Mouse (Mus musculus) gastrocnemius, postnatal 25 days (tissue): ENCODE results near the gene Derl3. TPM values are rescaled to one million over a fixed set of nuclear protein-coding genes. Genes with fewer than 3 reads are reported as not detected.
"Not testable (repeated sequence)": the region's sequence is repeated elsewhere in the genome, so short reads cannot be mapped to it uniquely, and the experiment has no call there.

ENCODE experiments used
- DNase-seq: peaks from one replicate; pipeline ENCODE4 v3.0.0; 2022
- total RNA-seq, 2 experiments: library from RNA; stranded (reverse); gene quantifications; 1 replicate in 1 of 2; 2 replicates in 1 of 2; pipeline ENCODE4 v1.2.3; 2021

The Derl3 gene
- total RNA-seq, 2 experiments from 2014 or later = not detected

DNA sequence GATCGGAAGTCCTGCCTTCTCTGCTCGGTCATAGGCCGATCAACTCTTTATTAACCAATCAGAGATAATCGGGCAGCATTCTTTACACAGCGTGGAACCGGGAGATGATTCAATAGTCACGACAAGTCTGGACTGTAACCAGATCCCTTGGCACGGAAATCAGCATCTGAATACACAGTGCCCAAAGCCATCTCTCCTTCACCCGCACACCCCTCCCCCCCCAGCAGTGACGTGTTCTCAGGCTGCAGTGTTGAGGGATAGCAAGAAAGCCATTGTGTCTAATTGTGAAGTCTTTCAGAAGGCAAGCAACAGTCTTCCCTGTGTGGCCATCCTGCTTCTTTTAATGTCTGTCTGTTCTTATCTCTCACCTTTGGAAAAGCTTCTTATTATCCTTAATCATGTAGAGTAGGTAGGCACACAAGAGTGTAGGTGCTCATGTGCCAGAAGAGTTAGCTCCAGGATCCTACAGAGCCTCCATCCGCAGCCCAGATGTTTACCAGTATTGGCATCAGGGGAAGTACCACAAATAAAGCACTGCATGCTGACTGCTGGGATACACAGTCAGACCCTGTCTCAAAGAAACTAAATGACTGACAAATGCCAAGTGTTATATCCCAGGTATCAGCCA lies 20.2 kb upstream of the Derl3 start:
- DNase-seq = peak; percentile 70

DNA sequence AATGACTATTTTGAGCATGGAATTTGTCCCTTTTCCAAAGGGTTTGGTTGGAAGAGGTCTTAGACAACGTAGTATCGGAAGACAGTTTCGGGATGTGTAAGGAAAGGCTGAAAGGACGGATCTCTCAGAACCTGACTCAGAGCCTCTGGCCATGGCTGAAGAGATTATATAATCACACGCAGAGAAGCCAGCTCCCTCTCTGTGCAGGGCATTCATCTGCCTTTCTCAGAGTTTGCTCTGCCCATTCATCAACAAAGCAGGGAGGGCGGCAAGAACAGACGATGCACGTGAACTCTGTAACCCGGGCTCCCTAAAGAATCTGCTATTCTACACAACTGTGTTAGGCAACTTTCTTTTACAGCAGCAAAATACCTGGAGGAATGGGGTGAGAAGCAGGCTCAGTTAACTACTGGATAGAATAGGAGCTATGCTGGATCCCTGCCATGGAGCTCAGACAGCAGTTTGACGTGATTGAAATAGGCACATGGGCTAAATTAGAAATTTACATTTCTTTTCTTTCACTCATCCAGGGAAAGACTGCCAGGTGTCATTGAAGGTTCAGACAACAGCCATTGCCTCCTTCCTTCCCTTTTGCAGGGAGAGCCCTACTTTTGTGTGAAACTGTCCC lies 19.6 kb upstream of the Derl3 start:
- DNase-seq = no peak

DNA sequence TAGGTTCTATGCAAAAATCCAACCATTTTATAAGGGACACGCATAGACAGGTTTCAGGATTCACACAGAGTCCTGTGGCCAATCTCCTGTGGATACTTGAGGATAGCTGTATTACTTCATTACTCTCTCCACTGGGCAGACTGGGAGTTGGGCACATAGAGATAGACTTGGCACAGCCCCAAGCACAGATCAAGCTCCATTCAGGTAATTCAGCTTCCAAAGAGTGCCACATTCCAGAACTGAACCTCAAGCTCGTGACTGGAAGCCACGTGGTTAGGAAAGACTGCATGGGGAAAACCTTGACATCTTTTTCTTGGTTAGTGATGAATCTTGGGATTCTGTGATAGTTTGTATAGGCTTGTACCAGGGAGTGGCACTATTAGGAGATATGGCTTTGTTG lies 14.4 kb upstream of the Derl3 start:
- DNase-seq = no peak

DNA sequence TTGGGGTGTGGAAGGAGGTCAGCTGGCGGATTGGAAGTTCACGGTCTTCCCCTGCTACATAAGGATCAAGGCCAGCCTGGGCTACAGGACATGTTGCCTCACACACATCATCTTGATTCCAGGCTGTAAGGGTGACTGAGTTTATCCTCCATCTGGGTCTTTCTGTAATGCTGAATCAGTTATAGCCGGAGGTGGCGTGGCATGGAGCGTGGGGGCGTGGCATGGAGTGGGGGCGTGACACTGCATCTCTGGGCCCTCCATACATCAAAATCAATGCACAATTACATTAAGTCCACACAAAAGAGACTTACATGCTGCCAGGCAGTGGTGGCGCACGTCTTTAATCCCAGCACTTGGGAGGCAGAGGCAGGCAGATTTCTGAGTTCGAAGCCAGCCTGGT lies 12.9 kb upstream of the Derl3 start:
- DNase-seq = no peak

DNA sequence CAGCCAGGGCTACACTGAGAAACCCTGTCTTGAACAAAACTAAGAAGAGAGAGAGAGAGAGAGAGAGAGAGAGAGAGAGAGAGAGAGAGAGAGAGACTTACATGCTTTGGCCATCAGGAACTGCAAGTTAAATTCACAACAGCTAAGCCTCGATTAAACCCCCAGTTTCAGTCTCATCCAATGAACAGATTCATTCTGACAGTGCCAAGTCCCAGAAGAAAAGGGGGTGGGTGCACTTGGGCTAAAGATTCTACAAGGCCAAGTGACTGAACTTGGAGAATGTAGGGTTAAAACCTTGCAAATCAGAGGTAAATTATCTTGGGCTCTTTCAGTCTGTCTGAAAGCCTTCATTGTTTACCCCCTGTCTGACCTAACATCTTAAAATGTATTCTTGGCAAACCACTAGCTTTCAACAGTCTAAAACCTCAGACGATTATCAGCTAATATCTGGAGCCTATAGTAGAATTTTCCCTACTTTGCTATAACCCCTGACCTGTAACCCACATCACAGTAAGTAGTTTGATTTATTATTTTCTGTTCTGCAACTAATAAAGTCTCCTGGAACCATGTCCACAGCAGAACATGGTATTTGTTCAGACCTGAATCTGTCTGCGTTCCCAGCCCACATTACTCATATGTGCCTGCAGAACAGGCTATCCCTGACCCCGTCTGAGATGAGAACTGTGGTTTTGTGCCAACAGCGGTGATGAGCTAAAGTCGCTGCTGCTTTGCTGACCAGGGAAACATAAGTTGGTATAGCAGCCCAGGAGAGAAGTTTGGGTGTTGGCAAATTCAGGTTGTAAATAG lies 12.2 kb upstream of the Derl3 start:
- DNase-seq = no peak

DNA sequence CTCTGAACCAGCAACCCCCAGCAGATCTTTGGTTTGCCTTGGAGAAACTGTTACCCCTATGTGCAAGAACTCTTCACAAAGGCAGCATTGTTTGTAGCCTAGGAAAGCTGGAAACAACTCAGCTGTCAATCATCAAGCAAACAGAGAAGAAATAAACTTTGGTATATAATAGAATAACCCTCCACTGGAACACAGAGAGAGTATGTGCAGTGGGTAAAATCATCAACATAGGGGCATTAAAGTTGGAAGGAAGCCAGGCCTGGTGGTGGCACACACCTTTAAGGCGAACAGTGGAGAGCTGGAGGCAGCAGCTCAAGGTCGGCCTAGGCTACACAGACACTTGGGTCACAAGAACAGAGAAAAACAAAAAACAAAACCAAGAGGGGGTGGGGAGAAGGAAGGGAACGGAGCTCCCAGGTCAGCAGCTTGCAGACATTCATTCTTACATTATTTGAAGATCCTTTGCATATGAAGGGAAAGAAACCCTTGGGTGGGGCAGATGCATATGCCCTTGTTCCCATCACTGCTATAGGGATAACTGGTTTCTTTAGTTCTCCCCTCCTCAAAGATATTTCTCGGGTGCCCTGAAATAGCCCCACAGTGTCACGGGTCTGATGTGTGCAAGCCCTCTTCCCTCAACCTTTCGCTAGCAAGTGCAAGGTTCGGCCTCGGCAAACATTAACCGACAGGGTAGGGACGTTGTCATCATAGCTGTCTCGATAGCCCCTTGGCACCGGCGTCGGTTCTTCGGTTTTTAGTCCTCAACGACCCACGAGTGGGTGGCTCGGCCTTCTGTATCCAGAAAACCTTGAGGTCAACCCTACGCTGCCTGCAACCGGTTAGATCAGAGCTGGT lies 11.4 kb upstream of the Derl3 start:
- no peak for DNase-seq

DNA sequence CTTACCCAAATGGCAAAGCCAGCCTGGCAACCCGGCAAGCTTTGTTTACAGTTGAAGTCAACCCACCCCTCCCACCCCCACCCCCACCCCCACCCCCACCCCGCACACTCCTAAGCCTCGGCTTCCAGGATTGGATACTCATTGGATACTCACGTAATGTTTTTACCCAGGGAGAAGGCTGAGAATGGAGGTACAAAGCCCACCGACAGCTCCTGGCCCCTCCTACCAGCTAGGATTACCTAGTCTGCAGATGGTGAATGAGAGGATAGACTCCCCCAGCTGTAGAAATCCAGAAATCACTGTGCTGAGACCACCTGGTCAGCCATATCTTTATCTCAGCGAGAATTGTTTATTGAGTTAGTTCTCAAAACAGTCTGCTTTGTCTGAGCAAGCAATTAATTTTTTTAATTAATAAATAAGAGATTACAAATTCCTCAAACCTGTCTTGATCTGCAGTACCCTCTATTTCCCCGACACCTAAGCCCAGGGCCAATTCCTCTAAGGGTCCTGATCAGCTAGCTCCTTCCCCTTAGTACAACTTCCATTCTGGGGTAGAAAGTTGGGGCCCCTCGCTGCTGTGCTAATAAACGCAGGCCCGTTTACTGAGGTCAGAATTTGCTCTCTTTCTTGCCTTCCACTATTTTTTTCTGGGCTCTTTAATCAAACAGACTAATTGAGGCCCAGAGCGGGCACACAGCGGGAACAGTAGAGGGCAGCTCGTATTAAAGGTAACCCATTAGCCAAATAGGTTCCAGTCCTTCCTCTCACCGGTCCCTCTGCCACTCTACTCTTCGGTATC lies 10.6 kb upstream of the Derl3 start:
- no peak for DNase-seq

DNA sequence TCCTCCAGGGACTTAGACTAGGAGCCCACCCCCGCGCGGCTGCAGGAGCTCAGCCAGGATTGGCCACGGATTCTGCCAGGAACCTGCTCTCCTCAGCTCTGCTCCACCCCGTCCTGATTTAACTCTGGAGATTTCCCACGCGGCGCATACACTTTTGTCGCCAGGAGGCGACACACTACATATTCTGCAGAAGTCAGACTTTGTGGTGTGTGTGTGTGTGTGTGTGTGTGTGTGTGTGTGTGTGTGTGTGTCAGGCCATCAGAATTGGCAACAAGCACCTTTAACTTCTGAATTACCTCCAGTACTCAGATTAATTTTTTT lies 10.0 kb upstream of the Derl3 start:
- DNase-seq = peak; percentile 69

DNA sequence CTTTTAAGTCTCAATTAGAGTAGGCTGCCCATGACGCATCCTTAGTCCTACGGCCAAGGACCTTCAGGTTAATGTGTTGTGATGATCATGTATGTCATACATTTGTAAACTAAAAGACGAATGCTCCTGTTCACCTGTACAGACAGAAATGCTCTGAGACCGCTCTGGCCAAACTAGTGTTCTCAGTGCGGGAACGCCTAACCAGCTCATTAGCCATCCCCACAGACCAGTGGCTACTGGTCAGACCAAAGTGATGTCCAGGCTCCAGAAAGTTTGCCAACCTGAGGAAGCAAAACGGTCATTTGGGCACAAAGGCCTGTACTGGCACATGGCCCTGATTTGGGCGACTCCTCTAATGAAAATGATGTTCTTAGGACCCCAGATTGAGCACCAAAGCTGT lies 8.5 kb upstream of the Derl3 start:
- DNase-seq = no peak

DNA sequence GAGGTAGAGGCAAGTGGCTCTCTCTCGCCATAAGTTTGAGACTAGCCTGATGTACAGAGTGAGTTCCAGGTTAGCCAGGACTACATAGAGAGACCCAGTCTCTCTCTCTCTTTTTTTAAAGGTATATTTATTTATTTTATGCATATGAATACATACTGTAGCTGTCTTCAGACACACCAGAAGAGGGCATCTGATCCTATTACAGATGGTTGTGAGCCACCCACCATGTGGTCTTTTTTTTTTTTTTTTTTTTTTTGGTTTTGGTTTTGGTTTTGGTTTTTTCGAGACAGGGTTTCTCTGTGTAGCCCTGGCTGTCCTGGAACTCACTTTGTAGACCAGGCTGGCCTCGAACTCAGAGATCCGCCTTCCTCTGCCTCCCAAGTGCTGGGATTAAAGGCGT lies 5.7 kb upstream of the Derl3 start:
- DNase-seq = not testable (repeated sequence)

DNA sequence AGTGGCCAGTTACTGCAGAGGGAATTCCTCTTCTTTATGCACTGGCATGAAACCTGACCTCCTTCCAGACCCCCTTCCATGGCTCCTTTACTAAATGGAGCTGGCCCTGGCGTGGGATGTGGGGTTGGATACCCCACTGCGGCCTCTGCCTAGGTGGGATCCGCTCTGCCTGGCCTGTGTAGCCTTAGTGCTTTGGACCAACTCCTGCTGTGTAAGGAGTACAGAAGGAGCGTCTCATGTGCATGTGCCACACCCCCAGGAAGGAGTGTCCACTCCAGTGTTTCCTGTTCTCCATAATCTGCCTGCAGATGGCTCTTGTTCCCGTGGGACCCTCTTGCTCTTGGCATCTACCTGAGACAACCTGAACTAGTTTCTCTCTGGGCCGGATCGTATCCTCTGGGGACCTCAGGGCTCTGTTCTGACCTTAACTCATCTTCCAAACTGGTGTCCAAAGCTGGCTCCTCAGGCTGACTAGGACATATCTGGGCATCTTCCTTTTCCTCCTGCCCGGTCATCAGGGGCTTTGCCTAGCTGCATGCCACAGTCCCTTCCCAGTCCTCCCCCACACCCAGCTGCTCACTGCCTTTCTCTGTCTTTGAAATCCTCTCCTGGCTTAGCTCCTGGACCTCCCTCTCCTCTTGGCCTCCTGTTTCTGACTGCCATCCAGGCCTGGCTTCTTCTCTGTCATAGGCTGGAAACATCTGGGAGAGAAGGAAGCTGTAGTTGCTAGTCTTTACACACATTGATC lies 3.6 kb upstream of the Derl3 start:
- no peak for DNase-seq

DNA sequence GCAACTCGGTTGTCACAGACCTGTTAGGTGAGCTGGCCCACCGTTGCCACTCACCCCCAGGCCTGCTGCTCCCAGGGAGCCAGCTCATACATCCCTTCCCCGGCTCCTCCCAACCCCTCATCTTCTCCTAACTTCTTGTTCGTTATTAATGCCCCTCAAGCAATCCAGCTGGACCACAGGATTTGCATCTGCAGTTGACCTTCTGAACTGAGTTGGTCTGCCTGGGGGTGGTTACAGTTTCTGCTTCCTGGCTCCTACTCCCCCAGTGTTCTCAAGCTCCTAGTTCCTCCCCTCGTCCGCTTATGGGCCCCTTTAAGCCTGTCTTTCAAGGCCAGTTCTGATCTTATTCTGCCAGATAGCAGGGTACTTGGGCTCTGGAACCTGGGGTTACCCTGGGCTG lies 1.4 kb downstream of the Derl3 start:
- DNase-seq = no peak

DNA sequence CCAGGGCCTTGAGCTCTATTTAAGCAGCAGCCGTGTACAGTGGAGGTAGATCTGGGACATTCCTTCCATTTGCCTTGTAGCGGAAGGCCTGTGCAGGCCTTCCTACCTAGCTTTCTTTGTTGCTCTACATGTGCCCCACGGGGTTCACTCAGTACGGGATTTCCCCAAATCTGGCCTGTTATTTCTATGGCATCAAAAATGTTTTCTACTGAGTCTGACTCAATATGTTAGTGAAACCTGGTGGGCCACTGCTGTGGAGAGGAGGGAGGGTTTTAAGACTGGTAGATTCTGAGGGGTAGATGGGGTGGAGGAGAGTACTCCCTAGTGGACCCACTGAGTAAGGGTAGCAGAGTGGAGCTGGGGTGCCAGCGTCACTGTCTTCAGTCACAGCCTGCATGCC lies 2.5 kb downstream of the Derl3 start:
- DNase-seq = no peak

DNA sequence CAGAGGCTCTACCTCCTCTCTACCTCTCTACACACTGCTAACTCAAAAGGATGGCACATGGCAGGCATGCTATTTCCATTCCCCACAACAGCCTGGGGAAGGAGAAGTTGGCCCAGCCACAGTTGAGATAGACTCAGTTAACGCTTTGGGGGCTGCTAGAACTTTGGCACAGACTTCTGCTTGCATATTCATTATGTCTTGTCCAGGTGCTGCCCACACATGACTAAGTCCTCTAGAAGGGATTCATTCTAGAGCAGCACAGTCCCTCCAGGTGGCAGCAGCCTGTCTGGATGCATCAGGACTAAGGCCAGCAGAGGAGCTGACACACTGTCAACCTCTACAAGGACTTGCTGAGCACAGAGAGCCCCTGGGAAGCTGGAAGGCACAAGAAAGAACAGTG lies 3.0 kb downstream of the Derl3 start:
- DNase-seq = no peak

DNA sequence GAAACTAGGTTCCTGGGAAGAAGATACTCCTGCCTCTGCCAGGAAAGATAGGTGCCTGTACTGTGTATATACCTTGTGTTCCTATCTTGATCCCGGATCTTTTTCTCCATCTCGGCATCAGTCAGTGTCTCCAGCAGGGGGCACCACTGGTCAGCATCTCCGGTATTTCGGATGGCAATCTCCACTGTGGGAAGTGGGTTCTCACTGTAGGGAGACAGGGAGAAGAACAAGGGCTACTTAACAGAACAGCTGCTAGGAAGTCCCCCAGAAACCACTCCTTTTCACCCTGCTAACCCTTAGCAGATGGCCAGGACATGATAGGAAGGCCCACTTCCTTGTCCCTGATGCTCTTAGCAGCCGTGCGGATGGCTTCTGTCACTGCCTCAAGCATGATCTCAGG lies 4.2 kb downstream of the Derl3 start:
- DNase-seq = peak; percentile 38

DNA sequence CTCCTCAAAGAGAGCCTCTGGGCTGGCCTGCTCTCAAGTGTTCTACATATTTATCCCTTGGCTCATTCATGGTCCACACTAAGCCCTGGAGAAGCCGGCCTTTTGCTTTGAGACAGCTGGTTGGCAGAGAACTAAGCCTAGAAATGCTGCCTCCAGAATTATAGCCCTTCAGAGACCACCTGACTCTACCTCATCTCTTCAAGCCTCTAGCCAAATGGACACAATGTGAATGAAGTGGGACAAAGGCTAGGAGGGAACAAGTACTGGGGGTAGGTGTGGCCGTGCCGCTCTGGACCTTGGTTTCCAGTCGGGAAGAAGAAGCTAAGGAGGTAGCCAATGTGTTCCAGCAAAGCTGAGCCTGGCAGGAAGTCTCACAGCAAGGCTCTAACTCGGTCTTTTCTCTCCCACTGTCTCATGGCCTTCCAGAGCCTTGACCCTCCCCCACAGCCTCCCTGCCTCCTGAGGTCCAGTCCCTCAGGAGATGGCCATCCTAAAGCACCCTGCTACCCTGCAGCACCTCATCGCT lies 4.9 kb downstream of the Derl3 start:
- DNase-seq = no peak

DNA sequence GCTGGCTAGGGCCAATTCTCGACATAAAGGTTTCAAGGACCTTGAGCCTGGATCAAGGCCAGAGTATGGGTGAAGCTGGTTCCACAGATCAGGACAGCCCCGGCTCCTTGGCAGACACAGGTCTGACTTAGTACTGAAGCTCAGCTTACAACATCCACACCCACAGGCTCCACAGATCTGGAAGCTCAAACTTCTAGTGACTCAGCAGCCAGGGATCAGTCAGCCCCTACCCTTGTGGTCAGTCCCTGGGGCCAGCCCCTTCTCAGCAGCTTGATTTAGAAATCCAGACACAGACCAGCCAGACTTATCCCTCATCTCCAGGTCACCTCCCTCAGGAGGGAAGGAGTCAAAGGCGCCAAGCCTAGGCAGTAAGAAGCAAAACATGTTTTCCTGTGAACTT lies 5.6 kb downstream of the Derl3 start:
- DNase-seq = peak; percentile 87

DNA sequence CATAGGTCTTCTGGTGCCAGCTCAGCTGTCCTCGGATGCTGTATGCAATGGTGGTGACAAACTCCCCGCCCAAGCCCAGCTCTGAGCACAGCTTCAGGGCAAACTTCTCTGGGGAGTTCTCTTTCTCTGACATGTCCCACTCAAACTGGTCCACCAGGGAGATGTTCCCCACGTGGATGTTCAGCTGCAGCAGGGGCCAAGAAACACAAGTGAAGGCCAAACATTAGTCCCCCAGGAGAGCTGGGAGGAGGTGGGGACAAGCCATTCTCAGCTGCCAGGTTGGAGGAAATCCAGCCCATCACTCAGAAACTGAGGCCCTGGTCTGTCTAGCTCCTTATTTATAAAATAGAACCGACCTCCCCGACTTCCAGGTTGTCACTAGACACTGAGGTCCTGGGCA lies 11.2 kb downstream of the Derl3 start:
- no peak for DNase-seq

DNA sequence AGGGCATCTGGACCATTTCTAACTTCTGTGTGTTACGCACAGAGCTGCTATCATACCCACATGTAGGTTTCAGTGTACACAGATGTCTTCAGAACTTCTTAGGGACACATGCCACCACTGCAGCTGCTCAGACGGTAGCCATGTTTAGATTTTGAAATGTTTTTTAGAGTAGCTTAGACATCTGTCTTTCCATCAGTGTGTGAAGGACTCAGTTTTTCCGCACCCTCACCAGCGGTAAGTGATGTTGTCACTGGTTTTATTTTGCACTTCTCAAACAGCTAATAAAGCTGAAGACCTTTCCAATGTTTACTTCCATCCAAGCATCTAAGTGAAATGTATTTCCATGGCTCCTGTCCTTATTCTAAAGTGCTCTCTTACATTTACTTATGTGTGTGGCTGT lies 13.7 kb downstream of the Derl3 start:
- DNase-seq = no peak

DNA sequence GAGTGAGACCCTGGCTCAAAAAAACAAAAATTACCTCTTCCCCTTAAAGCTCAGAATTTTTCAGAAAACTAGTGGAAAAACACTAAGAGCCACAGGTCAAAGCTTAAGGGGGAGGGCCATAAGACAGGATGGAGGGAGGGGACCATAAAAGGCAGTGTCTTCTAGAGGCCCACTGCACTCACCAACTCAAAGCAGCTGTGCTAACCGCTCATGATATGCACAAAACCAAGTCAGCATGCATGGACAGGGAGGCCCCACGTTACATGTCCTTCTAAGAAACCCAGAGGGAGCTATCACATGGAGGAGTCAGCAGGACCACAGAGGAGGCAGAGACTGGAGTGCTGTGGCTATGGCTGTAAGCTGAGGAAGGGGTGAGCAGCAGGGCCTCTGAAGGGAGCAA lies 17.5 kb downstream of the Derl3 start:
- no peak for DNase-seq

DNA sequence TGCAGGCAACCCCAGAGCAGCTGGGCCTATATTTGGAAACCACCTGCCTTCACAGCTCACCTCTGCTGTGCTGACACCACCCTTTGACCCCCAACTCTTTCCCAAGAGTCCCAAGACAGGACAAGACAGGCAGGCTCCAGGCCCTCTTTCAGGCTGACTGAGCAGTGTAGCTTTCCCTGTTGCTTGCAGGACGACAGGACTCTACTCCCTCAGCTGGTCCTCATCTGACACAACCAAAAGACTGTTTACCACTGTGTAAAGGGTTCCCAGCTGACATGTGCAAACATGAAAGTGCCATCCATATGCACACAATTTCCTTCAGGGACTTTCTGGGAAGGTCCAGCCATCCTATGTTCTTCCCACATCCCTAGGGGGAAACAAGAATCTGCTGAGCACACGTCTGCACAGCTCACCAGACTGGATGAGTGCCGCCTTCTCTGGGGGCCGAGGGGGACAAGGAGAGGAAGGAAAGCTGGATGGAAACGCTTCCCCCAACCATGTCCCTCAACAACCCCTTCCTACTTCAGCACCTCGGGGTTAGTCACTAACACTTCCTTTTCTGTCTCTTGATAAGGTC lies 19.9 kb downstream of the Derl3 start:
- DNase-seq = no peak
